Mouse (Mus musculus) liver, postnatal 0 days (tissue): ENCODE results near the gene N4bp2l2.

ENCODE experiments used
- CTCF ChIP-seq: sonication (generic); IDR thresholded peaks from 2 replicates; pipeline ENCODE4 v1.5.1; 2016; ENCODE audit warnings: antibody characterized with exemption, low read depth
- EP300 ChIP-seq: IDR thresholded peaks from 2 replicates; pipeline ENCODE4 v1.6.1; 2016; ENCODE audit warnings: antibody characterized with exemption, low read depth, mild to moderate bottlenecking

DNA sequence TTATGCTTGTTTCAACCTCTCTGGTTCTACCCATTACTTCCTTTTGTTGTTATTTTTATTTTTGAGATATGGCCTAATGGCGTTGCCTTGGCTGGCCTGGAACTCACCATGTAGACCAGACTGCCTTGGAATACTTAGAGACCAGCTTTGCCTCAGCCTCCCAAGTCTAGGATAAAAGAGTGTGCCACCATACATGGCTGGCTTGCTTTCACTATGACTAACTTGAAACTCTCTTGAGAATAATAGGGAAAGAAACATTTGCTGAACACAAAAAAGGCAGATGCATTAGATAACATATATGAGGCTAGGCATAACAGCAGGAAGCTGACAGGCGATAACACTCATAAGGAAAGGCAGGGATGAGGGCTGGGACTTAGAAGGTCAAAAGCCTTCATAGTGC is 51.9 kb downstream of the N4bp2l2 start:
- TF ChIP-seq CTCF, result no peak
- TF ChIP-seq EP300, result peak; percentile 18; the same call in 1 of the 2 replicates
